Mouse (Mus musculus) urinary bladder, postnatal 4 days (tissue): ENCODE data around the gene Trak1.

Experiments used
- DNase-seq, 2 experiments: peaks; one replicate each; pipeline ENCODE4 v3.0.0; 2021 to 2022; ENCODE audit warnings: low spot score in 2 of 2

Gene Trak1

GRCm38 (mm10) chr9:121477305-121477911, 180.1 kb downstream of the Trak1 start:
- peak; percentile 43 to 77 for DNase-seq

- DNase-seq = peak in 1 of 2 experiments; percentile 40
Observed at GRCm38 (mm10) chr9:121479453-121479852, 182.2 kb downstream of the Trak1 start.

GRCm38 (mm10) chr9:121487216-121487615, 189.9 kb downstream of the Trak1 start:
- no peak for DNase-seq

GRCm38 (mm10) chr9:121491592-121492240, 194.4 kb downstream of the Trak1 start:
- DNase-seq = no peak

GRCm38 (mm10) chr9:121494006-121494767, 196.9 kb downstream of the Trak1 start:
- DNase-seq = no peak

- no peak for DNase-seq
Observed at GRCm38 (mm10) chr9:121495529-121495928, 198.2 kb downstream of the Trak1 start, which contains the start of gene Cck. Gene Cck, minus strand, starts transcription at chr9:121495694.

GRCm38 (mm10) chr9:121496102-121496501, 198.8 kb downstream of the Trak1 start:
- DNase-seq = no peak

GRCm38 (mm10) chr9:121505346-121505745, 208.0 kb downstream of the Trak1 start:
- no peak for DNase-seq

- no peak for DNase-seq
Observed at GRCm38 (mm10) chr9:121506478-121507180, 209.3 kb downstream of the Trak1 start.

GRCm38 (mm10) chr9:121511911-121512310, 214.6 kb downstream of the Trak1 start:
- no peak for DNase-seq

GRCm38 (mm10) chr9:121514462-121514861, 217.2 kb downstream of the Trak1 start:
- no peak for DNase-seq

GRCm38 (mm10) chr9:121520047-121520446, 222.7 kb downstream of the Trak1 start:
- no peak for DNase-seq
